Mouse (Mus musculus) cortical plate, adult 2 months (tissue): ENCODE results near the gene Polg.
A peak's percentile ranks its signal among the peaks of the same experiment; 100 is the strongest.

Experiments used
- CTCF ChIP-seq: fragments of 200-500 bp; IDR thresholded peaks from 2 replicates; pipeline ENCODE4 v1.5.1; 2011; ENCODE audit warnings: mild to moderate bottlenecking, control low read depth, low read length; ENCODE audit not compliant: insufficient read depth; ENCODE audit errors: extremely low read depth
- POLR2A ChIP-seq: fragments of 200-500 bp; IDR thresholded peaks from 2 replicates; pipeline ENCODE4 v1.6.1; 2011; ENCODE audit warnings: mild to moderate bottlenecking, low read length, control low read depth; ENCODE audit not compliant: insufficient read depth; ENCODE audit errors: extremely low read depth

DNA sequence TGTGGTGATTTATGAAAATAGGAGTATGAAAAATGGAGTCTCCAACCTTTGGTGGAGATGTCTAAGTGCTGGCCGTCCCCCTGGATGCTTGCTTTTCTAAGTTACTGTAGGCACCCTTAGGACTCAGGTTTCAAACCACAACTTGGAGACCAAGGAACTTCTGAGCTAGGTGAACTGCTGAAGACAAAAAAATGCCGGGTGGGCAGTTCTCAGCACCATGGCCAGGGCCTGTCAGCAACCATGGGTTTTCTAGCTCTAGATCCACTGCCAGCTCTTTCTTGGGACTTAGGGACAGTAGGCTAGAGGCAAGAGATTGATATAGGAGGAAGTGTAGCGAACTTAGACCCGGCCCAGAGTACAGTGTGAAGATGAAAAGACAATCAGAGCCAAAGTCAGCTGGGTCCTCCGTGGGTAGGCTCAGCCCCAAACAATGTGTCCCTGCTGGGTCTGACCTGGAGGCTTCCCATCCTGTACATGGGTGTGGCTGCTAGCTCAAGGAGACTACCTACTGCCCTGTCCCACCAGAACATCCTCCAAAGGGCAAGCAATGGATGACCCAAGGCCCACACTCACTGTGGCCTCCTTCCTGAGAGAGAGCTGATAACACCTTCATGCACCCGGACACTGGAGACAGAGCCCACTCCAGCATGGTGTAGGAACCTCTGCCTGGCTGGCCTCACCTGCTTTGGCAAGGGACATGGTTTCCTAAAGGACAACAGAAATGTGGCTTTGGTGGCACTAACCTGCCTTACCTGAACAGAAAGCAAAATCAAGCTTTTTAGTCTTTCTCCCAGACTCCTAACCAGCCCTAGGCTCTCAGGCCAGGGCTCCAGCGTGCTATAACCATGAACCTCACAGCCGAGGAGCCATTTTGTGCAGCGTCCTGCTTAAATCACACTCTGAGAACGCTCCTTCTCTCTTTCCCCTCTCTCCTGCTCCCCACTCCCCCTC is 36.3 kb upstream of the Polg start:
- TF ChIP-seq POLR2A: 0 out of 2 replicates have a peak, but pooled peaks have one; percentile 29
- no peak for TF ChIP-seq CTCF
